Mouse (Mus musculus) embryonic facial prominence, embryonic 12.5 days (tissue): Measurements from ENCODE around the gene Mrpl18. TPM values are rescaled to one million over a fixed set of nuclear protein-coding genes. Genes with fewer than 3 reads are reported as not detected.
"Not testable (repeated sequence)": the region's sequence is repeated elsewhere in the genome, so short reads cannot be mapped to it uniquely, and the experiment has no call there.

Source experiments
- ATAC-seq: fragments of 200-750 bp; cut with Nextera tagmentation; 2 replicates; pipeline ENCODE4 v1.8.0; 2017; ENCODE audit not compliant: insufficient number of reproducible peaks, insufficient read depth, low FRiP score, low TSS enrichment
- H3K27ac ChIP-seq: fragments of 300-500 bp; sonication (generic); 2 replicates; pipeline ENCODE4 v1.5.1; 2016; ENCODE audit warnings: mild to moderate bottlenecking
- H3K27me3 ChIP-seq: fragments of 300-500 bp; sonication (generic); 2 replicates; pipeline ENCODE4 v1.6.1; 2016; ENCODE audit warnings: mild to moderate bottlenecking, moderate library complexity
- H3K36me3 ChIP-seq: fragments of 300-500 bp; sonication (generic); 2 replicates; pipeline ENCODE4 v1.6.1; 2016; ENCODE audit warnings: mild to moderate bottlenecking
- H3K4me1 ChIP-seq: fragments of 300-500 bp; sonication (generic); 2 replicates; pipeline ENCODE4 v1.6.1; 2016
- H3K4me2 ChIP-seq: fragments of 300-500 bp; sonication (generic); replicated peaks from 2 replicates; pipeline ENCODE4 v1.6.1; 2016; ENCODE audit warnings: mild to moderate bottlenecking, moderate library complexity
- H3K4me3 ChIP-seq: fragments of 300-500 bp; sonication (generic); 2 replicates; pipeline ENCODE4 v1.5.1; 2016; ENCODE audit warnings: mild to moderate bottlenecking
- H3K9ac ChIP-seq: fragments of 300-500 bp; sonication (generic); 2 replicates; pipeline ENCODE4 v1.6.1; 2016; ENCODE audit warnings: mild to moderate bottlenecking, moderate library complexity
- H3K9me3 ChIP-seq: fragments of 300-500 bp; sonication (generic); 2 replicates; pipeline ENCODE4 v1.6.1; 2016; ENCODE audit warnings: mild to moderate bottlenecking, moderate library complexity
- WGBS: fragments of 180-500 bp; shearing (Covaris S2); methylation state at CpG from one replicate; pipeline ENCODE4 v1.1.7; 2016; 5-methylcytosine and 5-hydroxymethylcytosine counted together
- polyA plus RNA-seq: library from polyadenylated mRNA; unstranded; fragments of >200 nt; fragmentation: Nextera tagmentation; extraction: Ambion mirVana; gene quantifications from 2 replicates; pipeline ENCODE4 v1.2.1, GENCODE M21; 2016

Mrpl18 gene
- polyA plus RNA-seq, 1 experiment from 2014 or later = 161 TPM

GRCm38 (mm10) chr17:12906436-12906835, 9.7 kb downstream of the Mrpl18 start:
- no peak for ATAC-seq
- Histone ChIP-seq H3K4me1 (0 out of 2 replicates have a peak, but pooled peaks cover 8% of the 10 kb centered on the region), H3K9ac (no peak overlapping the region), H3K9me3 (no peaks in the 10 kb centered on the region), H3K27me3 (no peaks in the 10 kb centered on the region), H3K4me2 (no peak overlapping the region), H3K36me3 (peaks cover 30% of the 10 kb centered on the region), H3K27ac (no peak overlapping the region), H3K4me3 (no peak overlapping the region)
- 92% methylated on average over 9 of the region's 9 CpGs for WGBS

DNA sequence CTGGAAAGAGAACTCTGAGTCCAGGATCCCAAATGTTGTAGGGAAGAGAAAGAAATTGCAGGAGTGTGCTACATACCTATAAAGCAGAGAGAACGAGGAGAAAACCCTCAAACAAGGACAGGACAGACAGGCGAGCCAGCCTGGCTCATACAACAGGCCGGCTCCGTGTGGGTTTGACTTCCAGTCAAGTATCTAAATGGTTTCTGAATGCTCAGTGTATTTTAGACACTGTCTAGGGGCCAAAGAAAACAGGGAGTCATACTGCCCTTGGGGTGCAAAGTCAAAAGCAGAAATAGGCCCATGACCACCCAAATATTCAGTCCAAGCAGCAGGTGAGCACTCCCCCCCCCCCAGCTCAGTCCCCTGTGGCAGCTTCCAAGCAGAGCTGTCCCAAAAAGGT, 10.3 kb downstream of the Mrpl18 start:
- Histone ChIP-seq H3K4me3 (no peak overlapping the region), H3K9ac (no peak overlapping the region), H3K4me1 (0 out of 2 replicates have a peak, but pooled peaks cover 8% of the 10 kb centered on the region), H3K27me3 (no peaks in the 10 kb centered on the region), H3K36me3 (peaks cover 25% of the 10 kb centered on the region), H3K9me3 (no peaks in the 10 kb centered on the region), H3K27ac (no peak overlapping the region), H3K4me2 (no peak overlapping the region)
- ATAC-seq = no peak
- 90% methylated on average over 4 of the region's 4 CpGs for WGBS

DNA sequence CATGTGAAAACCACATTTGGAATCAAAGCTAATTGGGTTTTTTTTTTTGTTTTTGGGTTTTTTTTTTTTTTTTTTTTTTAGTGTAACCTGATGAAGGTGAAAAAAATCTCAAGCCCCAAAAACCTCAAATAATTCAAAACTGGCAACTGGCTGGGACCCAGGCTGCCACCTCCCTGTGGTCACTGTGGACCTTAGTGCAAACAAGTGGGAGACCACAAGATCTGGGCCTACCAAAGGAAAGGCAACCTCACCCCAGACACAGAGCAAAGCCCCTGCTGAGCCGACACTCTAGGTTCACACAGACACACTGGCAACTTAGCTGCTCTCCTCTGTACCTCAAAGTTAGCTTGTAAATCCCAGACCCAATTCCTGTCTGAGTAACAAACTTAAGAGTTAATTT, 11.8 kb downstream of the Mrpl18 start:
- Histone ChIP-seq H3K4me2 (no peak overlapping the region), H3K9me3 (no peaks in the 10 kb centered on the region), H3K27ac (no peak overlapping the region), H3K27me3 (no peaks in the 10 kb centered on the region), H3K36me3 (peaks cover 23% of the 10 kb centered on the region), H3K9ac (no peak overlapping the region), H3K4me3 (no peak overlapping the region), H3K4me1 (0 out of 2 replicates have a peak, but pooled peaks cover 8% of the 10 kb centered on the region)
- 81% methylated on average over 1 of the region's 1 CpGs for WGBS
- no peak for ATAC-seq

DNA sequence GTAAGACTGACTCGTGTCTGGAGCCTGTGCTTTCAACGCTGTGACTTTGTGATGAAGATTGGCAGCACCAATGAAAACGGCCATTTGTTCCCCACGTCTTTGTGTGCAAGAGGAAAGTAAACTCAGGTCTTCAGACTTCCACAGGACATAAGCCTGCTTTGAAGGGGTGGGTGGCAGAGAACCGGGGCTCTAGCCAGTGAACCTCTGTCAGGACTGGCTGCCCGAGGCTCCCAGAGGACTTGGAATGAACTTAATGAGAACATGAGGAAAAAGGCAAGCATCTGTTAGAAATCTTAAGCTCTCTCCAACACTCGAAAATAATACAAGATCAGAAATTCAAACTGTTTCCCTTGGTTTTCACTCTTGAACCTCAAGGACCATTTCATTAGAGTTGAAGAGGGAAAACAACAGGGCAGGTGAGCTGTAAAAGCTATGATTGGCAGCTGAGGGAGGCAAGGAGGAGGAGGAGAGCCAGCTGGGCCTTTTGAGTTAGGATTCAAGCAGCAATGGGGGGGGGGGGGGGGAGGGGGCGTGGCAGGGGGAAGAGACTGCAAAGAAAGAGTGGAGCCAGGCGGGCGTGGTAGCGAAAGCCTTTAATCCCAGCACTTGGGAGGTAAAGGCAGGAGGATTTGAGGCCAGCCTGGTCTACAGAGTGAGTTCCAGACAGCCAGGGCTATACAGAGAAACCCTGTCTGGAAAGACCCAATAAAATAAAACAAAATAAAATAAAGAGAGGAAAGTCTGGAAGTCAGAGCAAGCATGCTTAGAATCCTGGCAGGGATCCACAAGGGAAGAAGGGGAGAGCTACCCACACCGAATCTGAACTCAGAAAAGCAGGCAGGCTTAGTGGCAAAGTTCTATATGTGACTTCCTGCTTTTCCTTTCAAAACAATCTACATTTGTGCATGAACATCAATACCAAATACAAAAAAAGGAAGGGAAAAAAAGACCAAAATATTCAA, 12.5 kb downstream of the Mrpl18 start:
- Histone ChIP-seq H3K4me2 (no peak overlapping the region), H3K27ac (peak overlapping the region; percentile 64), H3K4me1 (0 out of 2 replicates have a peak, but pooled peaks cover 8% of the 10 kb centered on the region), H3K36me3 (peaks cover 23% of the 10 kb centered on the region), H3K9ac (no peak overlapping the region), H3K27me3 (no peaks in the 10 kb centered on the region), H3K4me3 (no peak overlapping the region), H3K9me3 (no peaks in the 10 kb centered on the region)
- ATAC-seq = peak; percentile 71; the same call in 1 of the 2 replicates
- 53% methylated on average over 11 of the region's 12 CpGs for WGBS

DNA sequence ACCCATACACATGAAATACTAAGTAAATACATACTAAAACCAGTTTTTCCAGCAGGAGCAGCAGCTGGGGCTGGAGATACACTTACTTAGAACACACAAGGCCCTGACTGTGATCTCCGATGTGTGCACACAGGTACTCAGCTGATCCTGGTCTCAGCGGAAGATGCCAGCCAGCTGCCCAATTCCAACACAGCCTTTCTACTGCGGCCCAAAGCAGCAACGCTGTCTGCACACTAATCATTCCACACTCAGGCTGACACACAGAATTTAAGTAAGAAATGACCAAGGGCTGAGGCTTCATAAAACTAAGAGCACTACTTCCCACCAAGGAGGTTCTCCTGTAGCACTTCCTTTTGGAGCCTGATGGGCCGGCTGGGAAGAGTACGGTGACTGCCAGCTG, 13.9 kb downstream of the Mrpl18 start:
- 94% methylated on average over 6 of the region's 6 CpGs for WGBS
- H3K36me3 ChIP-seq = peaks cover 23% of the 10 kb centered on the region
- no peak for ATAC-seq

GRCm38 (mm10) chr17:12898607-12899006, 17.5 kb downstream of the Mrpl18 start:
- not testable (repeated sequence) for H3K4me1 ChIP-seq, H3K4me3 ChIP-seq, H3K4me2 ChIP-seq, ATAC-seq, H3K9ac ChIP-seq, H3K27me3 ChIP-seq, H3K9me3 ChIP-seq
- 28% methylated on average over 2 of the region's 2 CpGs for WGBS
- Histone ChIP-seq H3K27ac (peak overlapping the region; percentile 76), H3K36me3 (peaks cover 12% of the 10 kb centered on the region)

More for the DNA sequence above, 13.9 kb downstream of the Mrpl18 start:
- Histone ChIP-seq H3K4me1 (0 out of 2 replicates have a peak, but pooled peaks cover 8% of the 10 kb centered on the region), H3K9ac (no peak overlapping the region), H3K9me3 (no peaks in the 10 kb centered on the region), H3K4me2 (no peak overlapping the region), H3K4me3 (no peak overlapping the region), H3K27ac (no peak overlapping the region), H3K27me3 (no peaks in the 10 kb centered on the region)

DNA sequence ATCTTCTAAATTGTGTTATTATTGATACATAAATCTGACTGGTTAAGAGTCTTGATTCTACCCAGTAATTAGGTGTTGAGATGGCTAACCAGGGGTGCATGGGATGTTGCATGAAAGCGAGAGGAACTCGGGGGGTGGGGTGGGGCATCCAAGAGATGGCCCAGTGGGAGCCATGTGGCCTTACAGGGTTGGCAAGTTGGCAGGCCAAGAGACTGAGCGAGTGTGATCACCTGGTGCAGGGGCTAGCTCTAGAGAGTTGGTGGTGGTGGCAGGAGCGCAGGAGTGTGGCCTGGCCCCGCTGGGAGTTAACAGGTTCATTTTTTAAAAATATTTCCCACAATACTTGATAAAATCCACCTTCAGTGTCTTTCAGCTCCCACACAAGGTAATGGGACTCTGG, 18.5 kb downstream of the Mrpl18 start:
- 82% methylated on average over 5 of the region's 5 CpGs for WGBS
- H3K4me2 ChIP-seq = no peak overlapping the region
- H3K27ac ChIP-seq = peak overlapping the region; percentile 73; the same call in 1 of the 2 replicates
- peaks cover 7% of the 10 kb centered on the region for H3K36me3 ChIP-seq
- no peak for ATAC-seq
- no peaks in the 10 kb centered on the region for H3K27me3 ChIP-seq
- no peaks in the 10 kb centered on the region for H3K4me1 ChIP-seq
- H3K9ac ChIP-seq = no peak overlapping the region
- no peak overlapping the region for H3K4me3 ChIP-seq
- no peaks in the 10 kb centered on the region for H3K9me3 ChIP-seq

GRCm38 (mm10) chr17:12892033-12892432, 24.1 kb downstream of the Mrpl18 start:
- H3K4me3 ChIP-seq = no peak overlapping the region
- WGBS = 89% methylated on average over 9 of the region's 9 CpGs
- no peaks in the 10 kb centered on the region for H3K9me3 ChIP-seq
- no peak overlapping the region for H3K4me2 ChIP-seq
- H3K9ac ChIP-seq = no peak overlapping the region
- no peaks in the 10 kb centered on the region for H3K4me1 ChIP-seq
- no peaks in the 10 kb centered on the region for H3K27me3 ChIP-seq
- peaks cover 16% of the 10 kb centered on the region; the same call in 1 of the 2 replicates for H3K36me3 ChIP-seq
- no peak overlapping the region for H3K27ac ChIP-seq
- no peak for ATAC-seq

GRCm38 (mm10) chr17:12891054-12891453, 25.1 kb downstream of the Mrpl18 start:
- Histone ChIP-seq H3K9me3 (no peaks in the 10 kb centered on the region), H3K4me3 (no peak overlapping the region), H3K4me2 (no peak overlapping the region), H3K27me3 (no peaks in the 10 kb centered on the region), H3K27ac (no peak overlapping the region), H3K36me3 (peaks cover 16% of the 10 kb centered on the region; the same call in 1 of the 2 replicates), H3K9ac (no peak overlapping the region), H3K4me1 (no peaks in the 10 kb centered on the region)
- ATAC-seq = no peak
- WGBS = 91% methylated on average over 4 of the region's 4 CpGs

GRCm38 (mm10) chr17:12887021-12887775, 28.9 kb downstream of the Mrpl18 start:
- Histone ChIP-seq H3K36me3 (peaks cover 16% of the 10 kb centered on the region; the same call in 1 of the 2 replicates), H3K27ac (no peak overlapping the region), H3K9ac (no peak overlapping the region), H3K27me3 (no peaks in the 10 kb centered on the region), H3K4me3 (no peak overlapping the region), H3K4me2 (no peak overlapping the region), H3K9me3 (no peaks in the 10 kb centered on the region), H3K4me1 (no peaks in the 10 kb centered on the region)
- ATAC-seq = no peak
- WGBS = 78% methylated on average over 15 of the region's 15 CpGs

GRCm38 (mm10) chr17:12886620-12887019, 29.5 kb downstream of the Mrpl18 start:
- H3K36me3 ChIP-seq = peaks cover 12% of the 10 kb centered on the region; the same call in 1 of the 2 replicates
- H3K27ac ChIP-seq = no peak overlapping the region
- H3K4me1 ChIP-seq = no peaks in the 10 kb centered on the region
- no peak overlapping the region for H3K9ac ChIP-seq
- H3K9me3 ChIP-seq = no peaks in the 10 kb centered on the region
- no peaks in the 10 kb centered on the region for H3K27me3 ChIP-seq
- H3K4me2 ChIP-seq = no peak overlapping the region
- 37% methylated on average over 6 of the region's 6 CpGs for WGBS
- no peak overlapping the region for H3K4me3 ChIP-seq
- ATAC-seq = no peak
